In genomic region chr16:89513431-89513830, GRCm38 (mm10) we compare ENCODE assay signal across 25 mouse cellular contexts. TPM values are rescaled to one million over a fixed set of nuclear protein-coding genes. Genes with fewer than 3 reads are reported as not detected.
DNase-seq lines count a peak whose midpoint lies in the region; ATAC-seq lines count a peak whose summit lies in the region.
"Had no signal": no experiment of that assay in that cellular context is flagged by ENCODE, and none has a peak within 500 bp of the region (broad histone marks: within the 10 kb centered on the region; RNA-seq: fewer than 3 reads in every experiment).

No protein-coding gene starts in this region.

- H3K4me1 ChIP-seq in hindbrain, embryonic 14.5 days (replicated peaks; ENCODE audit: control insufficient read depth, insufficient read depth, low read length): no peaks in the 10 kb centered on the region
- peaks cover 6% of the 10 kb centered on the region; the same call in 1 of the 2 replicates for H3K4me1 ChIP-seq in hindbrain, embryonic 13.5 days (replicated peaks)
- no peaks in the 10 kb centered on the region for H3K4me1 ChIP-seq in neural tube, embryonic 12.5 days
- H3K4me1 ChIP-seq: limb, embryonic 10.5 days had no signal

- peak overlapping the region; percentile 4; the same call in 1 of the 2 replicates for H3K4me2 ChIP-seq in hindbrain, embryonic 14.5 days (replicated peaks)
- no peak overlapping the region for H3K4me2 ChIP-seq in hindbrain, embryonic 13.5 days
- H3K4me2 ChIP-seq in neural tube, embryonic 12.5 days (replicated peaks): no peak overlapping the region
- H3K4me2 ChIP-seq: heart, embryonic 13.5 days had no signal

- DNase-seq in cerebellum, postnatal 14 days: peak; percentile 64 to 73
- DNase-seq in cerebellum, adult 8-10 months: no peak
- peak; percentile 53 for DNase-seq in hindbrain, embryonic 14.5 days (ENCODE audit: low spot score)
- no peak for DNase-seq in neural tube, embryonic 10.5 days (ENCODE audit: extremely low spot score, low spot score)
- no peak for DNase-seq in frontal cortex, postnatal 14 days (ENCODE audit: low spot score in 2 of 2)
- DNase-seq: gastrocnemius, postnatal 14 days; heart, adult 18-20 months; kidney, adult 8-10 months; kidney, postnatal 14 days; liver, postnatal 0 days; lung, postnatal 10 days; right cerebral cortex, postnatal 4 days; thymus, adult 2 months had no signal

- no peaks in the 10 kb centered on the region for H3K9me3 ChIP-seq in hindbrain, embryonic 14.5 days (ENCODE audit: control insufficient read depth, low read length)
- H3K9me3 ChIP-seq in hindbrain, embryonic 13.5 days: no peaks in the 10 kb centered on the region
- no peaks in the 10 kb centered on the region for H3K9me3 ChIP-seq in neural tube, embryonic 12.5 days
- H3K9me3 ChIP-seq: heart, embryonic 13.5 days; limb, embryonic 10.5 days had no signal

- H3K9ac ChIP-seq in hindbrain, embryonic 14.5 days: no peak overlapping the region
- no peak overlapping the region for H3K9ac ChIP-seq in hindbrain, embryonic 13.5 days
- H3K9ac ChIP-seq in neural tube, embryonic 12.5 days: no peak overlapping the region
- H3K9ac ChIP-seq: heart, embryonic 13.5 days; liver, postnatal 0 days had no signal

- ATAC-seq in hindbrain, embryonic 14.5 days (ENCODE audit: low FRiP score): peak; percentile 44; the same call in 1 of the 2 replicates
- ATAC-seq in hindbrain, embryonic 13.5 days (ENCODE audit: low FRiP score): no peak
- peak; percentile 31; the same call in 1 of the 2 replicates for ATAC-seq in neural tube, embryonic 12.5 days (ENCODE audit: low FRiP score, low read depth)
- ATAC-seq: liver, postnatal 0 days had no signal

- no peak overlapping the region for H3K4me3 ChIP-seq in hindbrain, embryonic 14.5 days (replicated peaks; ENCODE audit: low read length)
- no peak overlapping the region for H3K4me3 ChIP-seq in hindbrain, embryonic 13.5 days
- no peak overlapping the region for H3K4me3 ChIP-seq in neural tube, embryonic 12.5 days
- H3K4me3 ChIP-seq: erythroblast, embryonic 14.5 days; heart, embryonic 13.5 days; limb, embryonic 10.5 days had no signal

- WGBS in hindbrain, embryonic 14.5 days: 60% methylated on average over 7 of the region's 7 CpGs
- 58% methylated on average over 7 of the region's 7 CpGs for WGBS in hindbrain, embryonic 13.5 days
- WGBS in neural tube, embryonic 12.5 days: 72% methylated on average over 7 of the region's 7 CpGs

- H3K36me3 ChIP-seq in hindbrain, embryonic 14.5 days (replicated peaks; ENCODE audit: control insufficient read depth, insufficient read depth): no peaks in the 10 kb centered on the region
- no peaks in the 10 kb centered on the region for H3K36me3 ChIP-seq in hindbrain, embryonic 13.5 days
- no peaks in the 10 kb centered on the region for H3K36me3 ChIP-seq in neural tube, embryonic 12.5 days
- H3K36me3 ChIP-seq: heart, embryonic 13.5 days; limb, embryonic 10.5 days had no signal

- no peaks in the 10 kb centered on the region for H3K27me3 ChIP-seq in hindbrain, embryonic 14.5 days (ENCODE audit: control insufficient read depth, insufficient read depth, low read length)
- H3K27me3 ChIP-seq in hindbrain, embryonic 13.5 days: no peaks in the 10 kb centered on the region
- no peaks in the 10 kb centered on the region for H3K27me3 ChIP-seq in neural tube, embryonic 12.5 days (replicated peaks)
- H3K27me3 ChIP-seq: CH12.LX; heart, embryonic 13.5 days had no signal

- H3K27ac ChIP-seq in hindbrain, embryonic 14.5 days: 0 out of 2 replicates have a peak overlapping the region, but pooled peaks have one; percentile 7
- no peak overlapping the region for H3K27ac ChIP-seq in hindbrain, embryonic 13.5 days
- H3K27ac ChIP-seq in neural tube, embryonic 12.5 days: no peak overlapping the region
- H3K27ac ChIP-seq: heart, embryonic 13.5 days; limb, embryonic 10.5 days had no signal

RNA-seq across cellular contexts. Expression of gene Krtap7-1, which starts 5.3 kb away (rescaled TPM):
- polyA plus RNA-seq in hindbrain, embryonic 14.5 days (2014; fragmentation: Nextera tagmentation; extraction: Ambion mirVana): not detected in 2 replicates
- 0.57 TPM in 1 of 2 replicates, not detected in the other for polyA plus RNA-seq in hindbrain, embryonic 13.5 days (2015; fragmentation: Nextera tagmentation; extraction: Ambion mirVana)
- not detected in 2 replicates for polyA plus RNA-seq in neural tube, embryonic 12.5 days (2016; fragmentation: Nextera tagmentation; extraction: Ambion mirVana)
- polyA plus RNA-seq: cortical plate, adult 2 months; embryonic facial prominence, embryonic 11.5 days; erythroblast, embryonic 14.5 days; heart, embryonic 13.5 days; intestine, embryonic 14.5 days; limb, embryonic 10.5 days; liver, adult 2 months; liver, postnatal 0 days; neural tube, embryonic 11.5 days; stomach, embryonic 16.5 days; thymus, adult 2 months had no signal

RNA-seq across cellular contexts. Expression of gene Krtap8-1, which starts 25.7 kb away (rescaled TPM):
- not detected in 2 replicates for polyA plus RNA-seq in hindbrain, embryonic 14.5 days (2014; fragmentation: Nextera tagmentation; extraction: Ambion mirVana)
- not detected in 2 replicates for polyA plus RNA-seq in hindbrain, embryonic 13.5 days (2015; fragmentation: Nextera tagmentation; extraction: Ambion mirVana)
- not detected in 2 replicates for polyA plus RNA-seq in neural tube, embryonic 12.5 days (2016; fragmentation: Nextera tagmentation; extraction: Ambion mirVana)
- polyA plus RNA-seq: cortical plate, adult 2 months; embryonic facial prominence, embryonic 11.5 days; erythroblast, embryonic 14.5 days; heart, embryonic 13.5 days; intestine, embryonic 14.5 days; limb, embryonic 10.5 days; liver, adult 2 months; liver, postnatal 0 days; neural tube, embryonic 11.5 days; stomach, embryonic 16.5 days; thymus, adult 2 months had no signal

RNA-seq across cellular contexts. Expression of gene Krtap11-1, which starts 57.6 kb away (rescaled TPM):
- not detected in 2 replicates for polyA plus RNA-seq in hindbrain, embryonic 14.5 days (2014; fragmentation: Nextera tagmentation; extraction: Ambion mirVana)
- not detected in 2 replicates for polyA plus RNA-seq in hindbrain, embryonic 13.5 days (2015; fragmentation: Nextera tagmentation; extraction: Ambion mirVana)
- not detected in 2 replicates for polyA plus RNA-seq in neural tube, embryonic 12.5 days (2016; fragmentation: Nextera tagmentation; extraction: Ambion mirVana)
- polyA plus RNA-seq: cortical plate, adult 2 months; embryonic facial prominence, embryonic 11.5 days; erythroblast, embryonic 14.5 days; heart, embryonic 13.5 days; intestine, embryonic 14.5 days; limb, embryonic 10.5 days; liver, adult 2 months; liver, postnatal 0 days; neural tube, embryonic 11.5 days; stomach, embryonic 16.5 days; thymus, adult 2 months had no signal

Comparison
In these comparisons a context has a peak if more than half of its experiments do, and no peak if none do; other contexts are left out.
1. DNase-seq: peak in cerebellum, postnatal 14 days (2 of 2) and hindbrain, embryonic 14.5 days (single experiment); none in cerebellum, adult 8-10 months (single experiment), neural tube, embryonic 10.5 days (single experiment) and frontal cortex, postnatal 14 days (0 of 2).